Mouse (Mus musculus) neural tube, embryonic 14.5 days (tissue): Measurements from ENCODE around the gene Pex19. TPM values are rescaled to one million over a fixed set of nuclear protein-coding genes. Genes with fewer than 3 reads are reported as not detected.

Source experiments
- ATAC-seq: fragments of 200-750 bp; cut with Nextera tagmentation; 2 replicates; pipeline ENCODE4 v1.8.0; 2017; ENCODE audit warnings: low read depth, mild to moderate bottlenecking, moderate TSS enrichment, moderate library complexity
- H3K27ac ChIP-seq: fragments of 300-500 bp; sonication (generic); 2 replicates; pipeline ENCODE4 v1.5.1; 2014; ENCODE audit warnings: low read depth, mild to moderate bottlenecking, control low read depth, low read length, moderate library complexity, mixed read lengths
- H3K27me3 ChIP-seq: fragments of 300-500 bp; sonication (generic); 2 replicates; pipeline ENCODE4 v1.6.1; 2014; ENCODE audit warnings: low read length; ENCODE audit not compliant: control insufficient read depth, insufficient read depth
- H3K36me3 ChIP-seq: fragments of 300-500 bp; sonication (generic); 2 replicates; pipeline ENCODE4 v1.6.1; 2014; ENCODE audit warnings: low read length, mixed read lengths; ENCODE audit not compliant: control insufficient read depth, insufficient read depth
- H3K4me1 ChIP-seq: fragments of 300-500 bp; sonication (generic); 2 replicates; pipeline ENCODE4 v1.6.1; 2014; ENCODE audit warnings: low read length; ENCODE audit not compliant: control insufficient read depth, insufficient read depth
- H3K4me2 ChIP-seq: fragments of 300-500 bp; sonication (generic); 2 replicates; pipeline ENCODE4 v1.6.1; 2014; ENCODE audit warnings: mild to moderate bottlenecking, low read depth, low read length, control low read depth
- H3K4me3 ChIP-seq: fragments of 300-500 bp; sonication (generic); 2 replicates; pipeline ENCODE4 v1.5.1; 2014; ENCODE audit warnings: low read depth, low read length, control low read depth, mixed read lengths
- H3K9ac ChIP-seq: fragments of 300-500 bp; sonication (generic); replicated peaks from 2 replicates; pipeline ENCODE4 v1.6.1; 2014; ENCODE audit warnings: low read depth, mild to moderate bottlenecking, control low read depth, low read length, mixed read lengths
- H3K9me3 ChIP-seq: fragments of 300-500 bp; sonication (generic); 2 replicates; pipeline ENCODE4 v1.6.1; 2016; ENCODE audit warnings: low read length; ENCODE audit not compliant: control insufficient read depth
- WGBS: fragments of 180-500 bp; shearing (Covaris S2); extraction: QIAGEN DNeasy Blood & Tissue Kit; methylation state at CpG from one replicate; pipeline ENCODE4 v1.1.7; 2014; 5-methylcytosine and 5-hydroxymethylcytosine counted together
- polyA plus RNA-seq: library from polyadenylated mRNA; unstranded; fragments of >200 nt; fragmentation: Nextera tagmentation; extraction: Ambion mirVana; gene quantifications from 2 replicates; pipeline ENCODE4 v1.2.1, GENCODE M21; 2014

Gene Pex19
- polyA plus RNA-seq, 1 experiment from 2014 or later: 156 TPM

DNA sequence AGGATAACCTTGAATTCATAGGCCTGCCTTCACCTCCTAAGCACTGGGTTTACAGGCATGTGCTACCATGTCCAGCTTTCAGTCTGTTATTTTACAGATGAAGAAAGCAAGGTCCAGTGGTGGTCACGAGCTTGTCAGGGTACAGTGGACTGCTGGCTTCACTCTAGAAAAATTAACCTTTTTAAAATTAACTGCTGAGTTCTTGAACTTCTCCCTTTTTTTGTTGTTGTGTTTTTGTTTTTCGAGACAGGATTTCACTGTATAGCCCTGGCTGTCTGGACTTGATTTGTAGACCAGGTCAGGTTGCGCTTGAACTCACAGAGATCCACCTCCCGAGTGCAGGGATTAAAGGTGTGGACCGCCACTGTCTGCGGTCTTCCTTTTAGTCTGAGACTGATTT, 36.4 kb downstream of the Pex19 start:
- H3K9ac ChIP-seq: no peak overlapping the region
- no peak overlapping the region for H3K27ac ChIP-seq
- no peak for ATAC-seq
- no peaks in the 10 kb centered on the region for H3K27me3 ChIP-seq
- no peak overlapping the region for H3K4me2 ChIP-seq
- H3K9me3 ChIP-seq: no peaks in the 10 kb centered on the region
- H3K4me1 ChIP-seq: no peaks in the 10 kb centered on the region
- no peak overlapping the region for H3K4me3 ChIP-seq
- 83% methylated on average over 6 of the region's 6 CpGs for WGBS
- peaks cover 20% of the 10 kb centered on the region for H3K36me3 ChIP-seq

DNA sequence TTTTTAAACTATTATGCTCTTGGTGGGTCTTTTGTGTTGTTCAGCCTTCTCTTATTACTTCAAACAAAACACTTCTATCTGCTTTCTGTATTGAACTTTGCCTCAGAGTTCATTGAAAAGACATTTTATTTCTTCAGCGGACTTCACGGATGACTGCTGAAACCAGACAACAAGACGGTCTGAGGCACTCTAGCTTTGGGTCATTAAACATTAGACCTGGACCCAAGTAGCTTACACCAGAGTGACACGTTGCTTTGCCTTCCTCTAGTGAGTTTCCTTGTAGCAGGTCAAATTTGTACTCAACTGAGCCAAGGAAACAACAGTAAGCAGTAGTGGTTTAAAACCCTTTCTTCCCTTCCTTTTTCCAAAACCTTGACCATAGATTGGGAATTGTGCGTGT, 41.4 kb downstream of the Pex19 start:
- peaks cover 38% of the 10 kb centered on the region for H3K36me3 ChIP-seq
- H3K4me1 ChIP-seq: no peaks in the 10 kb centered on the region
- ATAC-seq: no peak
- no peak overlapping the region for H3K27ac ChIP-seq
- 72% methylated on average over 5 of the region's 5 CpGs for WGBS
- H3K4me3 ChIP-seq: no peak overlapping the region
- no peak overlapping the region for H3K4me2 ChIP-seq
- no peaks in the 10 kb centered on the region for H3K9me3 ChIP-seq
- no peak overlapping the region for H3K9ac ChIP-seq
- no peaks in the 10 kb centered on the region for H3K27me3 ChIP-seq

DNA sequence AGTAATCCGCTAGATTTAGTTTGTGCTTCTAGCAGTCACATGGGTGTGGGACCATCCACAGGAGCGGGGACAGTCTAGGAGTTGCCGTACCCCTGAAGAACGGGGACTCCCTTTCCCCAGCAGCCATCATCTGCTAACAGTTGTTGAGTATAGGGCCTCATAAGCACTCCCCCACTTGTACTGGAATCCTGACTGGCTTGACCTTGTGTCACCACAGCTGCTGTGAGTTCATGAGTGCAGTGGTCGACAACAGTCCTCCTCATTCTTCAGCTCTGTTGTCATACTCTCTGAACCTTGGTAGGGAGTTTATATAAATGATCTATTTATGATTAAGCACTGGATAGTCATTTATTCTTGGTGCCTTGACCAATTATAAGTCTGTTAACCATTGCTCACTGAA, 43.3 kb downstream of the Pex19 start:
- no peaks in the 10 kb centered on the region for H3K9me3 ChIP-seq
- WGBS: 95% methylated on average over 5 of the region's 5 CpGs
- H3K27me3 ChIP-seq: no peaks in the 10 kb centered on the region
- no peak overlapping the region for H3K9ac ChIP-seq
- peaks cover 53% of the 10 kb centered on the region for H3K36me3 ChIP-seq
- H3K4me2 ChIP-seq: no peak overlapping the region
- no peak for ATAC-seq
- H3K4me1 ChIP-seq: no peaks in the 10 kb centered on the region
- no peak overlapping the region for H3K27ac ChIP-seq
- H3K4me3 ChIP-seq: no peak overlapping the region

- H3K9me3 ChIP-seq: no peaks in the 10 kb centered on the region
These were observed 45.8 kb downstream of the Pex19 start for GRCm38 (mm10) chr1:172172381-172172780.

GRCm38 (mm10) chr1:172173181-172173580, 46.6 kb downstream of the Pex19 start:
- Histone ChIP-seq H3K27me3 (no peaks in the 10 kb centered on the region), H3K4me1 (no peaks in the 10 kb centered on the region), H3K4me3 (no peak overlapping the region), H3K36me3 (peaks cover 39% of the 10 kb centered on the region), H3K9ac (no peak overlapping the region), H3K27ac (no peak overlapping the region), H3K9me3 (no peaks in the 10 kb centered on the region), H3K4me2 (no peak overlapping the region)
- 62% methylated on average over 5 of the region's 5 CpGs for WGBS
- ATAC-seq: no peak

More at GRCm38 (mm10) chr1:172172381-172172780, 45.8 kb downstream of the Pex19 start:
- Histone ChIP-seq H3K9ac (no peak overlapping the region), H3K27ac (no peak overlapping the region), H3K4me2 (no peak overlapping the region), H3K4me3 (no peak overlapping the region), H3K36me3 (peaks cover 42% of the 10 kb centered on the region), H3K27me3 (no peaks in the 10 kb centered on the region), H3K4me1 (no peaks in the 10 kb centered on the region)
- WGBS: 87% methylated on average over 21 of the region's 21 CpGs
- ATAC-seq: no peak

GRCm38 (mm10) chr1:172177791-172178190, 51.2 kb downstream of the Pex19 start:
- H3K27me3 ChIP-seq: no peaks in the 10 kb centered on the region
- no peaks in the 10 kb centered on the region for H3K4me1 ChIP-seq
- 86% methylated on average over 7 of the region's 7 CpGs for WGBS
- H3K9me3 ChIP-seq: no peaks in the 10 kb centered on the region
- no peak for ATAC-seq
- no peak overlapping the region for H3K4me2 ChIP-seq
- peaks cover 29% of the 10 kb centered on the region for H3K36me3 ChIP-seq
- H3K4me3 ChIP-seq: no peak overlapping the region
- H3K27ac ChIP-seq: no peak overlapping the region
- no peak overlapping the region for H3K9ac ChIP-seq

DNA sequence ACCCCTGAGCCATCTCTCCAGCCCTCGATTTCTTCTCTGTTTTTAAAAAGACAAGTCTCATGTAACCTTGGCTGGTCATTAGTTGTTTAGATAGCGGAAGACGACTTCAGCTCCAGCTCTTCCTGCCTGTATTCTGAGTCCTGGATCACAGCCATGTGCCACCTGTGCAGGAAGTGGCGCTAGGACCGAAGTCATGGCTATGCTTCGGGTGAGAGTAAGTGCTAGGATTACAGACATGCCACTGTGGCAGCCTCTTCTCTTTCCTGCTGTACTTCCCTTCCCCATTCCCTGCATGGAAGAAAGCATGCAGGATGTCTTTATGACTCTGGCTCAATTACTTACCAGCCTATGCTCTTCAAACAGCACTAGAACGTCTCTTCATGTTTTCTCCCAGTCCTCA, 52.5 kb downstream of the Pex19 start:
- no peak overlapping the region for H3K4me2 ChIP-seq
- 77% methylated on average over 7 of the region's 7 CpGs for WGBS
- H3K9ac ChIP-seq: no peak overlapping the region
- no peak overlapping the region for H3K4me3 ChIP-seq
- no peaks in the 10 kb centered on the region for H3K9me3 ChIP-seq
- H3K4me1 ChIP-seq: no peaks in the 10 kb centered on the region
- no peak for ATAC-seq
- no peak overlapping the region for H3K27ac ChIP-seq
- H3K27me3 ChIP-seq: no peaks in the 10 kb centered on the region
- H3K36me3 ChIP-seq: peaks cover 17% of the 10 kb centered on the region

DNA sequence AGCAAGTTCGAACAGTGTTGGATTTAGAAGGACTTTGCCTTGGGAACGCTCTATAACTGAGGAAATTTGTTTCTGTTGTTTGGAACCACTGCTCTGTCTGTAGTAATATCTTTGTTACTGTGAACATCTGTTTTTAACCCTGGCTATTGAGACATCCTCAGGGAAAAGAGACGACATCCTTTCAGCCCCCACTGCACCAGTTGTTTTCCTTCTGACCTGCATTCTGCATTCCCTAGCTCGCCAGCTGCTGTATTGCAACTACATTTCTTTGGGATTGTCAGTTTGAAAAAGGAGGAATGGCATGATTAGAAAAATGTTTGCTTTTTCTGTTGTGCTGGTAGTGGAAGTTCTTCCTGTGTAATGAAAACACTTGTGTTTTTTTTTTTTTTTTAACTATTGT, 54.3 kb downstream of the Pex19 start:
- peaks cover 11% of the 10 kb centered on the region for H3K36me3 ChIP-seq

GRCm38 (mm10) chr1:172181777-172182176, 55.2 kb downstream of the Pex19 start:
- ATAC-seq: no peak

More for the DNA sequence above, 54.3 kb downstream of the Pex19 start:
- Histone ChIP-seq H3K4me2 (no peak overlapping the region), H3K27me3 (no peaks in the 10 kb centered on the region), H3K9me3 (no peaks in the 10 kb centered on the region), H3K27ac (no peak overlapping the region), H3K9ac (no peak overlapping the region), H3K4me1 (no peaks in the 10 kb centered on the region), H3K4me3 (no peak overlapping the region)
- ATAC-seq: no peak
- WGBS: 69% methylated on average over 4 of the region's 4 CpGs

DNA sequence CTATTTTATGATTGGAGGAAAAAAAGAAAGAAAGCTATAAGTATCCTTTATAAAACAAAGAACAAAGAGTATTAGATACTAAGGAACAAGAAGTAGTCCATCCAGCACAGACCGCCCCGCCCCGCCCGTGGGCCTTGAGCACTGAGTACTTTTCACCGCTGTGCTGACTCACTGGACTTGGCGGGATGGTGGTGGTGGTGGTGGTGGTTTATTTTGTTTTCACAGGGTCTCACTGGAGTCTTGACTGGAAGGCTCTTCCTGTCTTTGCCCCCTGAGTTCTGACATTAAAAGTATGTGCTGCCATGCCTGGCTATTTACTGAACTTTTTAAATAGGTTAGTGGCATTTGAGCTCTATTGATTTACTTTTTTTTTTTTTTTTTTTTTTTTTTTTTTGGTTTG, 56.5 kb downstream of the Pex19 start:
- 98% methylated on average over 6 of the region's 6 CpGs for WGBS
- ATAC-seq: no peak
- Histone ChIP-seq H3K9me3 (no peaks in the 10 kb centered on the region), H3K36me3 (peaks cover 25% of the 10 kb centered on the region; the same call in 1 of the 2 replicates), H3K4me1 (no peaks in the 10 kb centered on the region), H3K27me3 (no peaks in the 10 kb centered on the region), H3K27ac (no peak overlapping the region), H3K4me3 (no peak overlapping the region), H3K4me2 (no peak overlapping the region), H3K9ac (no peak overlapping the region)

More at GRCm38 (mm10) chr1:172181777-172182176, 55.2 kb downstream of the Pex19 start:
- WGBS: 96% methylated on average over 3 of the region's 3 CpGs
- no peak overlapping the region for H3K4me2 ChIP-seq
- H3K9me3 ChIP-seq: no peaks in the 10 kb centered on the region
- H3K4me1 ChIP-seq: no peaks in the 10 kb centered on the region
- H3K27ac ChIP-seq: no peak overlapping the region
- H3K4me3 ChIP-seq: no peak overlapping the region
- H3K27me3 ChIP-seq: no peaks in the 10 kb centered on the region
- peaks cover 17% of the 10 kb centered on the region for H3K36me3 ChIP-seq
- H3K9ac ChIP-seq: no peak overlapping the region
